Mouse (Mus musculus) heart, postnatal 4 days (tissue): ENCODE measurements around the gene Ffar1. TPM values are rescaled to one million over a fixed set of nuclear protein-coding genes. Genes with fewer than 3 reads are reported as not detected.

Experiments
- DNase-seq: peaks from one replicate; pipeline ENCODE4 v3.0.0; 2021
- total RNA-seq, 2 experiments: library from RNA; stranded (reverse); gene quantifications; 2 replicates each; pipeline ENCODE4 v1.2.3; 2021

The Ffar1 gene
- total RNA-seq = not detected

DNA sequence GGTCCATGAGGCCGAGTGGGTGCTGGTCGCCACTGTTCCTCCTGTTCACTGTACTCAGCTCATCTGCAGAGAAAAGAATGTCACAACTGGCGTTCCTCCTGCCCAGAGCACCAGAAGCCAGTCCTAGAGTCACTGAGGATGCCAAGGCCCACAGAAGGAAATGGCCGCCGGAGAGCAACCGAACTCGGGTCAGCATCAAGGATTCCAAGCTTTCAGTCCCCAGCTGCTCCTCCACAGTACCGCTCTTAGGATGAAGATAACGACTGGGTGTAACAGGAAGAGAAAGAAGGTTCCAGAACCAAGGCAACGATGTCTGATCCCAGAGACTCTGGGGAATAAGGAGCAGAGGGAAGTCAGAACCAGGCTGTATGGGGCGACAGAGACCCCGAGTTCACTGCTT, at the start of gene Ffar1:
Gene Ffar1, minus strand, starts transcription at position 101 of the 400 bp plus-strand sequence.
- DNase-seq = no peak

GRCm38 (mm10) chr7:30909773-30910172, 48.4 kb upstream of the Ffar1 start:
- no peak for DNase-seq

DNA sequence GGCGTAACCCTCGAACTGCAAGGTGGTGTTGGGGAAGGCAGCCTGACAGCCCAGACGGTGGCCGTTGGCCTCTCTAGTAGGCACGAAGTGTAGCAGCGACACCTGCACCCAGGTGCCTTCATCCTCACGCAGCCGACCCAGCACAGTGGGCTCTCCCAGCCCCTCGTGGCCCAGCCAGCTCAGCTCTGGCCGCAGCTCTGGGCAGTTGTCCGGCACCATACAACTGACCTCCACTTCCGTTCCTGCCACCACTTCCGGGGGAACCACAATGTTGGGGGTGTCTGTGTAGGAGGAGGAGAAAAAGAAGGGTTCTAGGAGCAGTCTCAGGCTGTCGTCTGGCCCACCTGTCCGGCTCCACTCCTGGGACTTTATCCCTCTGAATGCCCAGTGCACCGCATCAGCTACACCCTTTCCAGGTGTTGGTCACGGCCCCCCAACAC, 47.6 kb upstream of the Ffar1 start:
- no peak for DNase-seq

DNA sequence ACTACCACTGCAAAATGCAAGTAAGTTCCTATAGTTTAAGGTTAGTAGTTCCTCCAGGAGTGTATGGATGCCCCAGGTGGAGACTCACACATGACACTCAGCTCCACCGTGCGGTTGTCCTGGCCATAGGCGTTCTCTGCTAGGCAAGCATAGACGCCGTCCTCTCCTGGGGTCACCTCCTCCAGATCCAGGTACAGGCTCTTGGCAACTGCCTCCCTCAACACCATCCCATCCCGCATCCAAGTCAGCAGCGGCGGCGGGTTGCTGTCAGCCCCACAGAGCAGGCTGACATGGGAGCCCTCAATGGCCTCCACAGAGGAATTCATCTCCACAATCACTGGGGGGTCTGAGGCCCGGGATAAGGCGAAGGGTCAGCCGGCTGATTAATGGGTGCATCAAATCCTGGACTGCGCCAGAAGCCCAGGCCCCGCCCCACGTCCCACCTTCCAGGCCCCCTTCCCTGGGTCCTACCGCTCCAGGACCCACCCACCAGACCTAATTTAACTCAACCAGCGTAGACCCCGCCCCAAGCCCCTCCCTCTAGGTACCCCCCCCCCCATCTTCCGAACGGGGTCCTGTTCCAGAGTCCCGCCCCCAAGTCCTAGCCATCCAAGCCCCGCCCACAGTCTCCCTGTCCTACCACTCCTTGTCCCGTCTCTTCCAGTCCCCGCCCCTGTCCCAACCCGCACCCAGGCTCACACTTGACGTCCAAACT, 47.1 kb upstream of the Ffar1 start:
- no peak for DNase-seq

DNA sequence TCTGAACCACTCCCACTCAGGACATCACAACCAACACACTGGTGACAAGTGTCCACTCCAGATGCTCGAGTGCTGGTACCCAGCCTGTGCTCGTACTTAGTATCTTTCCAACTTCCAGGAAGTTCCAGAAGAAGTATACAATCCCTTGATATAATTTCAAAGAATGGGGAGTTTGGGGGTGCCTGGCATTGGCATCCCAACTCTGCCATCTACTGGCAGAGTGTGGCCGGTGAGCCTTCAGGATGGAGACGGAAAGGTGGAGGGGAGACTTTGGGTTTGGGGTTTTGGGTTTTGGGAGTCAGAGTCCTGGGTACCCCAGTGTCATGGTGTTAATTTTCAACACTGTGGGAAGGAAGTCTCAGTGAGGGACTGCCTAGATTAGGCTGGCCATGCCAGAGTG, 42.7 kb upstream of the Ffar1 start:
- peak; percentile 24 for DNase-seq

DNA sequence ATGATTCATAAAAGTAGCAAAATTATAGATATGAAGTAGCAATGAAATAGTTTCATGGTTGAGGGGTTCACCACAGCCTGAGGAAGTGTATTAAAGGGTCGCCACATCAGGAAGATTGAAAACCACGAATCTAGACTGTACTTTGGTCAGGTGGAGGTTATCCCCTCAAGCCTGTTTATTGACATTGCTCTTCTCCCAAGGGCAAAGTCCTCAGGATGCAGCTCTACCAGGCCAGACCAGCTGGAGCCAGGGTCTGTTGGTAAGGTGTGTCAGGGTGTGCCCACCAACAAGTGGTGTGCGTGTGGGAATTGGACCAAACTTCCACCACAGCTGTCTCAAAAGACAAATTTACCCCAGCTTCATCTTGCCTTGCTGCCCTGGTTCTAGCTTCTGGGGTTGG, 33.9 kb upstream of the Ffar1 start:
- DNase-seq = no peak

DNA sequence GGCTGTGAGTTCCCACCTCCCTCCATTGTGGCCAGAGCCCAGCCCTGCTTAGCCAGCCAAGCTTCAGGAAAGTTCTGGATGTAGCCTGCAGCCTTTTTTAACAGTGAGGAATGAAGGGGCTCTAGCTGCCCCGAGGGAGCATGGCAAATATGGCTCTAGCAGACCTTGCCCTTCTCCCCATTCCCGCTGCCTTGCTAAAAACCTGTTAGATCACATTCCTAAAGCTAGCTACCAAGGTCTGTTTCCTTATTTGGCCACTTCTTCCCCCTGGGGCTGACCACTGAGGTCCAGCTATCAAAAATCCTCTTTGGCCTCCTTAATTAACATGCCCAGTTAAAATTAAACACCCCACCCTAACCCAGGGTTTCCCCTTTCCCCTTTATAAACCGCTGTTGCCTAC, 31.2 kb upstream of the Ffar1 start:
- DNase-seq = no peak

- no peak for DNase-seq
These were observed 30.4 kb upstream of the Ffar1 start for GRCm38 (mm10) chr7:30891746-30892145.

GRCm38 (mm10) chr7:30890681-30891080, 29.3 kb upstream of the Ffar1 start:
- DNase-seq = no peak

- no peak for DNase-seq
These were observed 27.4 kb upstream of the Ffar1 start for GRCm38 (mm10) chr7:30888786-30889185.

GRCm38 (mm10) chr7:30887568-30888188, 26.3 kb upstream of the Ffar1 start:
- DNase-seq = no peak

- no peak for DNase-seq
These were observed 25.5 kb upstream of the Ffar1 start for GRCm38 (mm10) chr7:30886852-30887251.

GRCm38 (mm10) chr7:30884047-30884446, 22.7 kb upstream of the Ffar1 start:
- no peak for DNase-seq

DNA sequence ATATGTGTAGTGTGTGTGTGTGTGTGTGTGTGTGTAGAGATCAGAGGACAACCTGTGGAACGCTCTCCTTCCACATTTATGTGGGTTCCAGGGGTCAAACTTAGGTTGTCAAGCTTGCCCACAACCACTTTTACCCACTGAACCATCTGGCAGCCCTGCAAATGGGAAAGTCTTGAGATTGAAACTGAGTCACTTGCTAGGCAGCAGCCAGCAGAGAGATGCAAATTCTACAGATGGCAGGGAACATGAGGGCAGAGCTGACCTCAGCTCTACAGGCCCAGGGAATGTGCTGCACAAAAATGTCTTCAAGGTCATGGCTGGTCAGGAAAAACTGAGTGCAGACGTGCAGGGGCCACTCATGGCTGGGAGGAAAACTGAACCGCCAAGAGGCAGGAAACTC, 20.0 kb upstream of the Ffar1 start:
- DNase-seq = no peak

GRCm38 (mm10) chr7:30880176-30880575, 18.8 kb upstream of the Ffar1 start, which contains the start of gene Cd22:
Gene Cd22, minus strand, starts transcription at chr7:30880342.
- DNase-seq = no peak

DNA sequence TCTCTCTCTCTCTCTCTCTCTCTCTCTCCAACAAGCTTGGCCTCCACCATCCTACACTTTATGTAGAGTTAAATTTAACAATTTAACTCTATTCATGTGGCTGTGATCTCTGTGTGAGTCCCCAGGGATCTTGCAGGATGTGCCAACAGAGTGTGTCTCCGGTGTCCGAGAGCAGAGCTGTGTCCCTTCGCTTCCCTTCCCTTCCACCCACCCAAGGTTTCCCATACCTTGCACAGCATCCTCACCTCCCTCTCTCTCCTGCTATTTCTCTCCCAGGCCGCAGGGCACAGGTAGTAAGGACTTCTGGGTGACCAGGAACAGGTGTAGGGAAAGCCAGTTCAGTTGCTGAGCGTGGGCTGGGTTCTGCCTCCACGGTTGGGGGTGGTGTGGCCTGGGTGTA, 17.6 kb upstream of the Ffar1 start:
- DNase-seq = no peak

GRCm38 (mm10) chr7:30873083-30873482, 11.7 kb upstream of the Ffar1 start:
- peak; percentile 84 for DNase-seq

- DNase-seq = no peak
These were observed 2.0 kb upstream of the Ffar1 start for GRCm38 (mm10) chr7:30863386-30863785.

- peak; percentile 68 for DNase-seq
These were observed 1.5 kb downstream of the Ffar1 start for GRCm38 (mm10) chr7:30859635-30860402.

GRCm38 (mm10) chr7:30859290-30859634, 2.1 kb downstream of the Ffar1 start:
- peak; percentile 81 for DNase-seq

GRCm38 (mm10) chr7:30857746-30858145, 3.6 kb downstream of the Ffar1 start:
- DNase-seq = no peak

- DNase-seq = no peak
These were observed 5.3 kb downstream of the Ffar1 start, which contains the start of gene Ffar3 for GRCm38 (mm10) chr7:30856078-30856477. Gene Ffar3, minus strand, starts transcription at chr7:30856178.

- DNase-seq = no peak
These were observed 9.9 kb downstream of the Ffar1 start for GRCm38 (mm10) chr7:30851421-30851820.
